In genomic region chr5:65131211-65131879, GRCm38 (mm10) we compare ENCODE assay signal across 8 mouse cellular contexts. TPM values are rescaled to one million over a fixed set of nuclear protein-coding genes. Genes with fewer than 3 reads are reported as not detected.
DNase-seq lines count a peak whose midpoint lies in the region; ATAC-seq and TF ChIP-seq lines count a peak whose summit lies in the region.

No protein-coding gene starts in this region.

- no peak for TF ChIP-seq CTCF in testis, adult 2 months (IDR thresholded peaks at IDR 0.05; ENCODE audit: control insufficient read depth, insufficient read depth, insufficient replicate concordance, low read depth, low read length)

- H3K27ac ChIP-seq in testis, adult 2 months (ENCODE audit: control insufficient read depth, insufficient read depth, low read depth, low read length): no peak overlapping the region
- peak overlapping the region; percentile 89 for H3K27ac ChIP-seq in forebrain, embryonic 10.5 days
- peak overlapping the region; percentile 83 for H3K27ac ChIP-seq in midbrain, embryonic 14.5 days (replicated peaks; ENCODE audit: low read depth, low read length)

- H3K27me3 ChIP-seq in testis, adult 2 months (ENCODE audit: control insufficient read depth, insufficient read depth, low read length): no peaks in the 10 kb centered on the region
- no peaks in the 10 kb centered on the region for H3K27me3 ChIP-seq in forebrain, embryonic 10.5 days (ENCODE audit: poor library complexity, severe bottlenecking)
- no peaks in the 10 kb centered on the region for H3K27me3 ChIP-seq in midbrain, embryonic 14.5 days (ENCODE audit: control insufficient read depth, insufficient read depth, low read length)

- WGBS in forebrain, embryonic 10.5 days: 13% methylated on average over 20 of the region's 20 CpGs
- WGBS in midbrain, embryonic 14.5 days: 4% methylated on average over 20 of the region's 20 CpGs

- DNase-seq in testis, postnatal 10 days (ENCODE audit: low spot score): no peak
- DNase-seq in forebrain, embryonic 10.5 days (ENCODE audit: extremely low spot score, low spot score): peak; percentile 24
- peak; percentile 46 to 50 for DNase-seq in layer of hippocampus, postnatal 10 days (ENCODE audit: low spot score in 2 of 2)
- DNase-seq in midbrain, embryonic 14.5 days: peak; percentile 75
- DNase-seq in urinary bladder, postnatal 36 days (ENCODE audit: low spot score in 2 of 2): no peak
- no peak for DNase-seq in gastrocnemius, postnatal 14 days
- DNase-seq in B cell, adult 2 months: no peak

- no peak for TF ChIP-seq POLR2A in testis, adult 2 months (IDR thresholded peaks at IDR 0.05; ENCODE audit: control insufficient read depth, low read depth, low read length)

- H3K36me3 ChIP-seq in testis, adult 2 months (ENCODE audit: control insufficient read depth, insufficient read depth, low read length): no peaks in the 10 kb centered on the region
- no peaks in the 10 kb centered on the region for H3K36me3 ChIP-seq in forebrain, embryonic 10.5 days (replicated peaks)
- H3K36me3 ChIP-seq in midbrain, embryonic 14.5 days (ENCODE audit: control insufficient read depth, insufficient read depth, low read length): no peaks in the 10 kb centered on the region

- peak overlapping the region; percentile 58 for H3K4me2 ChIP-seq in midbrain, embryonic 14.5 days (ENCODE audit: low read length)

- peaks cover 3% of the 10 kb centered on the region; the same call in 1 of the 2 replicates for H3K4me1 ChIP-seq in testis, adult 2 months (ENCODE audit: control insufficient read depth, insufficient read depth, low read length)
- H3K4me1 ChIP-seq in forebrain, embryonic 10.5 days: peaks cover 44% of the 10 kb centered on the region
- peaks cover 11% of the 10 kb centered on the region; the same call in 1 of the 2 replicates for H3K4me1 ChIP-seq in midbrain, embryonic 14.5 days (ENCODE audit: control insufficient read depth, insufficient read depth, low read length)

- peak; percentile 43; the same call in 1 of the 2 replicates for ATAC-seq in midbrain, embryonic 14.5 days (ENCODE audit: low FRiP score, low TSS enrichment)

- H3K9me3 ChIP-seq in forebrain, embryonic 10.5 days: no peaks in the 10 kb centered on the region
- no peaks in the 10 kb centered on the region for H3K9me3 ChIP-seq in midbrain, embryonic 14.5 days (ENCODE audit: control insufficient read depth, low read length)

- intact Hi-C loops in gastrocnemius, postnatal 14 days (cut with DNase I; ENCODE audit: low total_unique reads): no loop called here

- peak overlapping the region; percentile 65 for H3K9ac ChIP-seq in midbrain, embryonic 14.5 days (replicated peaks; ENCODE audit: low read length)

- peak overlapping the region; percentile 39 for H3K4me3 ChIP-seq in testis, adult 2 months (ENCODE audit: control insufficient read depth, low read depth, low read length)
- H3K4me3 ChIP-seq in forebrain, embryonic 10.5 days: peak overlapping the region; percentile 62
- H3K4me3 ChIP-seq in midbrain, embryonic 14.5 days (replicated peaks; ENCODE audit: low read depth, low read length): peak overlapping the region; percentile 51

RNA-seq across cellular contexts. Expression of gene Klhl5, which starts 24.0 kb away (rescaled TPM):
- 11.1 and 13.2 TPM in 2 replicates for polyA plus RNA-seq in testis, adult 2 months (2012; rRNA removed)
- polyA plus RNA-seq in forebrain, embryonic 10.5 days (2016; fragmentation: Nextera tagmentation; extraction: Ambion mirVana): 21.5 and 21.8 TPM in 2 replicates
- total RNA-seq in layer of hippocampus, postnatal 10 days (2021): 100 to 1,000 TPM in 1 of 2 experiments, 10 to 100 TPM in 1; 92.8 to 100 TPM
- polyA plus RNA-seq in midbrain, embryonic 14.5 days (2014; fragmentation: Nextera tagmentation; extraction: Ambion mirVana): 41.3 and 49.2 TPM in 2 replicates
- 10 to 100 TPM in 1 of 2 experiments, 1 to 10 TPM in 1; 9.0 to 10.0 TPM for total RNA-seq in gastrocnemius, postnatal 14 days (2021)

RNA-seq across cellular contexts. Expression of gene Tmem156, which starts 39.4 kb away (rescaled TPM):
- polyA plus RNA-seq in testis, adult 2 months (2012; rRNA removed): 6.5 and 9.2 TPM in 2 replicates
- not detected in 2 replicates for polyA plus RNA-seq in forebrain, embryonic 10.5 days (2016; fragmentation: Nextera tagmentation; extraction: Ambion mirVana)
- total RNA-seq in layer of hippocampus, postnatal 10 days (2021): under 1 TPM; 0.38 to 0.55 TPM
- polyA plus RNA-seq in midbrain, embryonic 14.5 days (2014; fragmentation: Nextera tagmentation; extraction: Ambion mirVana): not detected in 2 replicates
- total RNA-seq in gastrocnemius, postnatal 14 days (2021): not detected

Comparison
In these comparisons a context has a peak if more than half of its experiments do, and no peak if none do; other contexts are left out.
1. DNase-seq: peak in forebrain, embryonic 10.5 days (single experiment), layer of hippocampus, postnatal 10 days (2 of 2) and midbrain, embryonic 14.5 days (single experiment); none in testis, postnatal 10 days (single experiment), urinary bladder, postnatal 36 days (0 of 2), gastrocnemius, postnatal 14 days (single experiment) and B cell, adult 2 months (0 of 2).
2. Peak in every context shown above with its lines, with median percentiles within 50 percentile points of each other: H3K4me3 ChIP-seq.